Mouse (Mus musculus): Measurements from ENCODE around the gene Zdhhc9. TPM values are rescaled to one million over a fixed set of nuclear protein-coding genes. Genes with fewer than 3 reads are reported as not detected.

Zdhhc9 gene
- polyA plus RNA-seq, 1 experiment from 2014 or later = 7.1 TPM

DNA sequence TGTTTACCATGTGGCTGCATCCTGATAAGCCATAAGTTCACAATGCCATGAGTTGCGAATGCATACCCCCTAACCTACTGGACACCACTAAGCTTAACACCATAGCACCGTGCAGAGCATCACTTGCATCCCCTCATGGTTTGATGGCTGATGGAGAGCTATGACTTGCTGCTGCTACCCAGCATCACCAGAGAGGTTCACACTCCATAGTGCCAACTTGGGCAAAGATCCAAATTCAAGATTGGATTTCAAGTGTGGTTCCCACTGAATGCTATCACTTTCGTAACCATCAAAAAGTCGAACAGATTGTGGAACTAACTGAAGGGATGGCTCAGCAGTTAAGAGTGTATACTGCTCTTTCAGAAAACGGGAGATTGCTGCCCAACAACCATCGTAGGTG is 53.2 kb downstream of the Zdhhc9 start:
- WGBS = 90% methylated on average over 6 of the region's 6 CpGs
- Histone ChIP-seq H3K27me3 (ENCODE audit: control insufficient read depth, insufficient read depth, low read length) (no peaks in the 10 kb centered on the region), H3K9me3 (ENCODE audit: control insufficient read depth, low read length) (no peaks in the 10 kb centered on the region), H3K4me1 (replicated peaks; ENCODE audit: control insufficient read depth, insufficient read depth, low read length) (no peaks in the 10 kb centered on the region), H3K4me3 (ENCODE audit: low read depth, low read length) (no peak overlapping the region), H3K9ac (ENCODE audit: low read depth, low read length) (no peak overlapping the region), H3K36me3 (ENCODE audit: control insufficient read depth, insufficient read depth, low read length) (no peaks in the 10 kb centered on the region), H3K27ac (ENCODE audit: low read depth, low read length) (no peak overlapping the region), H3K4me2 (replicated peaks; ENCODE audit: low read depth, low read length) (no peak overlapping the region)
- DNase-seq (ENCODE audit: low spot score) (no peak), ATAC-seq (ENCODE audit: low FRiP score) (no peak)

DNA sequence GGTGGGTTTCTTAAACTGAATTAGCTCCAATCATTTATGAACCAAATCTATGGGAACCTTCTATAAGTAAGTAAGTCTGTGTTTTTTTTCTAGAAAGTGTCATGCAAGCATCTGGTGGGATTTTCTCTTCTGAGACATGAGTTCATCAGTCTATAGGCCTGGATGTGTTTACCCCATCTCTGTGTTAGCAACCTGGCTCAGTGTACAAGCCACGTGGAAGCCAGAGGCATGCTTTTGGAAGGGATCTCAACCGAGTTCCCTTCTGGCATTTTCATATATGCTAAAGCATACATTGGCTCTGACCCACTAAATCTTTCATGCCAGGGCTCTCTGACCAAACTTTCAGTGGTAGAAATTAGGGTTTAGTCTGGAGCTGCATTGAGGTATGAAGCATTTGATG is 54.7 kb downstream of the Zdhhc9 start:
- H3K9me3 ChIP-seq (ENCODE audit: control insufficient read depth, low read length) = no peaks in the 10 kb centered on the region
- no peak for ATAC-seq (ENCODE audit: low FRiP score)
- H3K9ac ChIP-seq (ENCODE audit: low read depth, low read length) = no peak overlapping the region
- H3K27ac ChIP-seq (ENCODE audit: low read depth, low read length) = no peak overlapping the region
- WGBS = 78% methylated on average over 2 of the region's 2 CpGs
- H3K4me2 ChIP-seq (replicated peaks; ENCODE audit: low read depth, low read length) = no peak overlapping the region
- H3K27me3 ChIP-seq (ENCODE audit: control insufficient read depth, insufficient read depth, low read length) = no peaks in the 10 kb centered on the region
- no peak overlapping the region for H3K4me3 ChIP-seq (ENCODE audit: low read depth, low read length)
- no peak for DNase-seq (ENCODE audit: low spot score)
- no peaks in the 10 kb centered on the region for H3K4me1 ChIP-seq (replicated peaks; ENCODE audit: control insufficient read depth, insufficient read depth, low read length)
- no peaks in the 10 kb centered on the region for H3K36me3 ChIP-seq (ENCODE audit: control insufficient read depth, insufficient read depth, low read length)

DNA sequence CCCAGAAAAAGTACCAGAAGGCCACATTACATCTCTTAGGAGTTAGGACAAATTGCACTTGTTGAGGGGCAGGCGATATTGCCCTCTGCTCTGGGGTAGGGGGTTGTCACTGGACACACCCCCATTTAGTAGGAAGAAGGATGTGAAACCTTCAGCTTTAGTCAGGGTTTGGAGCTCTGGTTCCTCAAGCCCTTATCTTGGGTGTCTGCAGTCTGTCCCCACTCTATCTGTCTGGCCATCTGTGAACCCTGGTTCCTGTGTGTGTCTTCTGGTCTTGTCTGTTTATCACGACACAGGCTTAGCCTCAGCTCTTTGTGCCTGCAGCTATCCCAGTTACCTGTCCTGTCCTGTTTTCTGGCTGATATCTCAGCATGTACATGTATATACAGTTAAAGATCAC is 55.3 kb downstream of the Zdhhc9 start:
- H3K27me3 ChIP-seq (ENCODE audit: control insufficient read depth, insufficient read depth, low read length) = no peaks in the 10 kb centered on the region
- H3K4me2 ChIP-seq (replicated peaks; ENCODE audit: low read depth, low read length) = no peak overlapping the region
- H3K9me3 ChIP-seq (ENCODE audit: control insufficient read depth, low read length) = no peaks in the 10 kb centered on the region
- no peak overlapping the region for H3K4me3 ChIP-seq (ENCODE audit: low read depth, low read length)
- DNase-seq (ENCODE audit: low spot score) (no peak), ATAC-seq (ENCODE audit: low FRiP score) (no peak)
- no peaks in the 10 kb centered on the region for H3K4me1 ChIP-seq (replicated peaks; ENCODE audit: control insufficient read depth, insufficient read depth, low read length)
- H3K27ac ChIP-seq (ENCODE audit: low read depth, low read length) = no peak overlapping the region
- 77% methylated on average over 2 of the region's 2 CpGs for WGBS
- no peak overlapping the region for H3K9ac ChIP-seq (ENCODE audit: low read depth, low read length)
- H3K36me3 ChIP-seq (ENCODE audit: control insufficient read depth, insufficient read depth, low read length) = no peaks in the 10 kb centered on the region

DNA sequence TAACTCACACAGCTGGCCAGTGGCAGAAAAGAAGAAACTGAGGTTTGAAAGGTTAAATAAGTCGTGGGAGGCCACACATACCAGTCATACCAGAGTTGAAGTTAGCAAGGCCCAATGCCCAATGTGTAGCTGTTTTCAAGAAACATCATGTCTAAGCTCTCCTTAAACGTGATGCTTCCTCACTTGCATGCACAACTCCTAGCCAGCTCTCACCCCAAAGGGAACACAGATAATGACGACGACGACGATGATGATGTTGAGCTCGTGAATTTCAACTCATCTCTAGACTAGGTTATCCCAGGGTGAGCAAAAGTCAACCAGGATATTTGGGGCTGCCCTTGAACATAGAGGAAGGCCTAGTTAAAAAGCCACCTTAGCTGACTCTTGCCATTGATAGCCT is 56.6 kb downstream of the Zdhhc9 start:
- no peak overlapping the region for H3K4me2 ChIP-seq (replicated peaks; ENCODE audit: low read depth, low read length)
- no peaks in the 10 kb centered on the region for H3K27me3 ChIP-seq (ENCODE audit: control insufficient read depth, insufficient read depth, low read length)
- H3K27ac ChIP-seq (ENCODE audit: low read depth, low read length) = no peak overlapping the region
- H3K9ac ChIP-seq (ENCODE audit: low read depth, low read length) = no peak overlapping the region
- H3K36me3 ChIP-seq (ENCODE audit: control insufficient read depth, insufficient read depth, low read length) = no peaks in the 10 kb centered on the region
- 80% methylated on average over 7 of the region's 7 CpGs for WGBS
- no peaks in the 10 kb centered on the region for H3K9me3 ChIP-seq (ENCODE audit: control insufficient read depth, low read length)
- H3K4me3 ChIP-seq (ENCODE audit: low read depth, low read length) = no peak overlapping the region
- ATAC-seq (ENCODE audit: low FRiP score) = no peak
- DNase-seq (ENCODE audit: low spot score) = no peak
- no peaks in the 10 kb centered on the region for H3K4me1 ChIP-seq (replicated peaks; ENCODE audit: control insufficient read depth, insufficient read depth, low read length)

DNA sequence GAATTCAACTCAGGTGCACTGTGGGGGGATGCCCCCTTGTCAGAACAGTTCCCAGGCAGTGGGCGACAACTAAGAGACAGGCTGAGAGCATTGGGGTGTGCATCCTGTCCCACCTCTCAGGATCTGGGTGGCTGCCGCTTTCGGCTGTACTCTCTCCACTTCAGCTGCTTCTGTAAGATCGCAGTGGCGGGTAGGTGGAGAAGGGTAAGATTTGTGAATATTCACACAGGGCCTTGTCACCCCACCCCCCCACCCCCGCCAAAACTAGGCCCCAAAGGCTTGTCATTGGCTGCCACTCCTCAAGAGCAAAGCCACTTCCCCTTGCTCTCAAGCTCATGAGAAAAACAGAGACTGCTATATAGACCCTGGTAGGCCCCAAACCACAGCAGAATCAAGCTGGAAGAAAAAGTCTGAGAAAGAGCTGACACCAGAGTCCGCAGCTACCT is 60.9 kb downstream of the Zdhhc9 start:
- H3K9me3 ChIP-seq (ENCODE audit: control insufficient read depth, low read length) = no peaks in the 10 kb centered on the region
- H3K36me3 ChIP-seq (ENCODE audit: control insufficient read depth, insufficient read depth, low read length) = no peaks in the 10 kb centered on the region
- no peak overlapping the region for H3K4me2 ChIP-seq (replicated peaks; ENCODE audit: low read depth, low read length)
- no peak overlapping the region for H3K9ac ChIP-seq (ENCODE audit: low read depth, low read length)
- no peak for DNase-seq (ENCODE audit: low spot score)
- ATAC-seq (ENCODE audit: low FRiP score) = no peak
- no peaks in the 10 kb centered on the region for H3K27me3 ChIP-seq (ENCODE audit: control insufficient read depth, insufficient read depth, low read length)
- no peaks in the 10 kb centered on the region for H3K4me1 ChIP-seq (replicated peaks; ENCODE audit: control insufficient read depth, insufficient read depth, low read length)
- no peak overlapping the region for H3K27ac ChIP-seq (ENCODE audit: low read depth, low read length)
- WGBS = 88% methylated on average over 7 of the region's 7 CpGs
- H3K4me3 ChIP-seq (ENCODE audit: low read depth, low read length) = no peak overlapping the region

DNA sequence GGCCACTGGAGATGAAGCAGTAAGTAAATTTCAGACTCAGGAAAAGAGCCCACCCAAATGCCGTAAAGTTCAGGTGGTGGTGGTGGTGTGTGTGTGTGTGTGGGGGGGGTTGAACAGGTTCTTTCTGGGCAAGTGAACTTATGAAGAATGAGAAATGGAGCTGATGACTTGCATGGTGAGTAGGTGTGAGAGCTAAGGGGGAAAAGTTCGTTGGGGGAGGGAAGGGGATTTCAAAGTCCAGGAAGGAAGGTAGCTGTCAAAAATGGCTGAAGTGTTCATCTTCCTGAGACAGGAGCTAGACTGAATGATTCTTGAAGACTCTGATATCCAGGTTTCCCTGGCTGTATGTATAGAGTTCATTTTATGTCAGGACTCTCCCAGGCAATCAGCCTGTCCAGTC is 61.5 kb downstream of the Zdhhc9 start:
- no peak overlapping the region for H3K4me3 ChIP-seq (ENCODE audit: low read depth, low read length)
- WGBS = 78% methylated on average over 2 of the region's 2 CpGs
- no peak overlapping the region for H3K4me2 ChIP-seq (replicated peaks; ENCODE audit: low read depth, low read length)
- DNase-seq (ENCODE audit: low spot score) (no peak), ATAC-seq (ENCODE audit: low FRiP score) (no peak)
- H3K27me3 ChIP-seq (ENCODE audit: control insufficient read depth, insufficient read depth, low read length) = no peaks in the 10 kb centered on the region
- no peaks in the 10 kb centered on the region for H3K4me1 ChIP-seq (replicated peaks; ENCODE audit: control insufficient read depth, insufficient read depth, low read length)
- no peaks in the 10 kb centered on the region for H3K9me3 ChIP-seq (ENCODE audit: control insufficient read depth, low read length)
- H3K9ac ChIP-seq (ENCODE audit: low read depth, low read length) = no peak overlapping the region
- no peak overlapping the region for H3K27ac ChIP-seq (ENCODE audit: low read depth, low read length)
- H3K36me3 ChIP-seq (ENCODE audit: control insufficient read depth, insufficient read depth, low read length) = no peaks in the 10 kb centered on the region

DNA sequence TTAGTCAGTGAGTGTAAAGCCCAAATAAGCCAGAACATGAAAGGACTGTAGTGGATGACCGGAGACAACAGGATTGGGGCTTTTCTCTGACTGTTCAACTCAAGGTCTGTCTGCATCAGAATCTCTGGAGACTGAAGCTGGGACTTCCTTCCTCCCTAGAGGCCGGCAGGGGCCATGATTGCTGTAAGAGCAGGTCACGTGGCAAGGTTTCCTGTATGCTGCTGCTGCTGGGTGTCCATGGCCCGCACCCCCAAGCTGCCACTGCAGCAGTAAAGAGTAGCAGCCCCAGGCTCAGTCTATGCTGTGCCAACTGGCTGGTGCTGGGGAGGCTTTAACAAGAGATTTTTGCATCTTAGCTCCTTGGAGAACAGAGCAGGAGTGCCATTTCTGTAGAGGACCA is 62.4 kb downstream of the Zdhhc9 start, which contains the start of gene Sash3:
Gene Sash3 (plus strand): TSS at position 175 of the 400 bp plus-strand sequence.
- no peak within 1 kb of the TSS for H3K27ac ChIP-seq (ENCODE audit: low read depth, low read length)
- WGBS = 96% methylated on average over 4 of the region's 4 CpGs
- no peaks in the 10 kb centered on the region for H3K9me3 ChIP-seq (ENCODE audit: control insufficient read depth, low read length)
- H3K4me3 ChIP-seq (ENCODE audit: low read depth, low read length) = no peak within 1 kb of the TSS
- H3K36me3 ChIP-seq (ENCODE audit: control insufficient read depth, insufficient read depth, low read length) = no peaks in the 10 kb centered on the region
- ATAC-seq (ENCODE audit: low FRiP score) = no peak
- no peak within 1 kb of the TSS for H3K9ac ChIP-seq (ENCODE audit: low read depth, low read length)
- H3K27me3 ChIP-seq (ENCODE audit: control insufficient read depth, insufficient read depth, low read length) = no peaks in the 10 kb centered on the region
- no peak for DNase-seq (ENCODE audit: low spot score)
- no peak within 1 kb of the TSS for H3K4me2 ChIP-seq (replicated peaks; ENCODE audit: low read depth, low read length)
- H3K4me1 ChIP-seq (replicated peaks; ENCODE audit: control insufficient read depth, insufficient read depth, low read length) = no peaks in the 10 kb centered on the region

DNA sequence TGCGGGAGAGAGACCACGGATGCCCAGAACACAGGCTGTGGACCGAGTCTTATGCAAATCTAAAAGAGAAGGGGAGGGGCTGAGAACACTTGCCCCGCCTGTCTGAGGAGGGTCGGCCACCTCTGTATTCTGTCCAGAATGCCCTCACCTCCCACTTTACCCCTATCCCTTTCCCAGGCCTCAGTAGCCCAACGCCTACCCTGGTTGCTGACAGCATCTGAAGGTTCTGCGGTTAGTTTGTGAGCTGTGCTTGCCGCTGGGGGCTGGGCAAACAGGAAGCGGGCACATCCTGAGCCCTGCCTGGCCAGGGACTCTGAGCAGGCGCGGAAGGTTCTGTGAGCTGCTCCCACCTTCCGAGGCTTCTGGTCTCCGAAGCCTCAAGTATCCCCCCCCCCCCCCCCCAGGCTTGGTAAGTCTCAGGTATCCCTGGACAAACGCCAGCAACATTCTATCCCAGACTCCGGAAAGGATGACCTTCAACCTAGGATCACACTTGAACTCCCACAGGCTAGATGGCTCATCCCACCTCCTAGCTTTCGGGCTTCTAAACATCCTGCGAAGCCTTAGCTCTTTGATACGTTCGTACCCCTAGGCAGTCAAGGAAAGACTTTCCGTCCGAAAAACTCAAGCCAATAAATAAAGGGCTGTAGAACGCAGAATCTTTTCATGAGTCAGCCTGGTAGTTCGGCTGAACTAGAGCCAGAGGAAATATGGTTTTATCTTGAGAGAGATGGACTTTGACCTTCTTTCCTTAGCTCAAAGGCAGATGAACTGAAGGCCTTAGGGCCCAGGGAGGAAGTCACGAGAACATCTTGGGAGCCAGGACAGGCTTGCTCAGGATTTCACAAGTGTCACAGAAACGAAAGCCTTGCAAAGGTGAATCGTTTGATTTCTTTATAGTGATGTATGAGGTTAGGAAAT is 65.0 kb downstream of the Zdhhc9 start:
- ATAC-seq (ENCODE audit: low FRiP score) (no peak), DNase-seq (ENCODE audit: low spot score) (no peak)
- Histone ChIP-seq H3K27ac (ENCODE audit: low read depth, low read length) (no peak overlapping the region), H3K4me2 (replicated peaks; ENCODE audit: low read depth, low read length) (no peak overlapping the region), H3K36me3 (ENCODE audit: control insufficient read depth, insufficient read depth, low read length) (no peaks in the 10 kb centered on the region), H3K4me1 (replicated peaks; ENCODE audit: control insufficient read depth, insufficient read depth, low read length) (no peaks in the 10 kb centered on the region), H3K4me3 (ENCODE audit: low read depth, low read length) (no peak overlapping the region), H3K27me3 (ENCODE audit: control insufficient read depth, insufficient read depth, low read length) (no peaks in the 10 kb centered on the region), H3K9ac (ENCODE audit: low read depth, low read length) (no peak overlapping the region), H3K9me3 (ENCODE audit: control insufficient read depth, low read length) (no peaks in the 10 kb centered on the region)
- WGBS = 59% methylated on average over 23 of the region's 26 CpGs

DNA sequence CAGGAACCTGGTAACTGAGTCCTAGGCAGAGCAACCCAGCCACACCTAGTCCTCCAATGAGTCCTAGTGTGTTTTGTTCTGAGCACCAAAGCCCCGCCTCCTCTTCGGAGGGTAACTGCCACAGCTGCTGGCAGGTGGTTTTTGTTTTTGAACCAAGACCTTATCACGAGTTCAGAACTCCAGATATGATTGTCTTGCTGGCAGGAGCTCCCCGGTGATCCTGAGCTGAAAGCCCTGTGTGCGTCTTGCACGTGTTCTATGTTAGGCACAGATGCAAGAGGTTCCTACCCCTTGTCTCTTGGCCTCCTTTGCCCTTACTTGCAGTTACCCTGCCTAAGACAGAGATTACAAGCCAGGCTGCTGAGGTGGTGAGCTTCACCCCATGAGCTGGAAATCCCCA is 67.2 kb downstream of the Zdhhc9 start:
- no peaks in the 10 kb centered on the region for H3K27me3 ChIP-seq (ENCODE audit: control insufficient read depth, insufficient read depth, low read length)
- H3K4me1 ChIP-seq (replicated peaks; ENCODE audit: control insufficient read depth, insufficient read depth, low read length) = no peaks in the 10 kb centered on the region
- ATAC-seq (ENCODE audit: low FRiP score) (no peak), DNase-seq (ENCODE audit: low spot score) (no peak)
- H3K9me3 ChIP-seq (ENCODE audit: control insufficient read depth, low read length) = no peaks in the 10 kb centered on the region
- no peaks in the 10 kb centered on the region for H3K36me3 ChIP-seq (ENCODE audit: control insufficient read depth, insufficient read depth, low read length)
- H3K4me3 ChIP-seq (ENCODE audit: low read depth, low read length) = no peak overlapping the region
- H3K4me2 ChIP-seq (replicated peaks; ENCODE audit: low read depth, low read length) = no peak overlapping the region
- WGBS = 73% methylated on average over 6 of the region's 6 CpGs
- H3K27ac ChIP-seq (ENCODE audit: low read depth, low read length) = no peak overlapping the region
- no peak overlapping the region for H3K9ac ChIP-seq (ENCODE audit: low read depth, low read length)

Measured in hindbrain, embryonic 11.5 days (tissue).